ENCODE assay signal across 8 mouse cellular contexts in genomic region chr15:5184668-5185330, GRCm38 (mm10). TPM values are rescaled to one million over a fixed set of nuclear protein-coding genes. Genes with fewer than 3 reads are reported as not detected.
DNase-seq lines count a peak whose midpoint lies in the region; ATAC-seq and TF ChIP-seq lines count a peak whose summit lies in the region.

No protein-coding gene starts in this region.

- peak overlapping the region; percentile 97 for H3K4me3 ChIP-seq in thymus, adult 2 months (ENCODE audit: control insufficient read depth, insufficient read depth, low read length)
- peak overlapping the region; percentile 77 to 90 for H3K4me3 ChIP-seq in heart, embryonic 14.5 days (ENCODE audit: control insufficient read depth in 1 of 2, insufficient read depth in 1 of 2, low read depth in 1 of 2, low read length in 2 of 2)
- H3K4me3 ChIP-seq in liver, embryonic 14.5 days (ENCODE audit: insufficient read depth in 1 of 2, low read depth in 2 of 2, low read length in 2 of 2): peak overlapping the region; percentile 81 to 99

- no peaks in the 10 kb centered on the region for H3K27me3 ChIP-seq in thymus, adult 2 months (ENCODE audit: control insufficient read depth, insufficient read depth, low read length)
- H3K27me3 ChIP-seq in heart, embryonic 14.5 days (ENCODE audit: control insufficient read depth, insufficient read depth, low read length): no peaks in the 10 kb centered on the region
- H3K27me3 ChIP-seq in liver, embryonic 14.5 days (ENCODE audit: control insufficient read depth, insufficient read depth, low read length): no peaks in the 10 kb centered on the region

- no peak for TF ChIP-seq CTCF in thymus, adult 2 months (IDR thresholded peaks at IDR 0.05; ENCODE audit: borderline replicate concordance, control insufficient read depth, extremely low read depth, insufficient read depth, low read length, poor library complexity)
- TF ChIP-seq CTCF in liver, embryonic 14.5 days (IDR thresholded peaks at IDR 0.05; ENCODE audit: low read depth): no peak

- peak overlapping the region; percentile 89 for H3K4me2 ChIP-seq in heart, embryonic 14.5 days (ENCODE audit: low read length)
- peak overlapping the region; percentile 92 for H3K4me2 ChIP-seq in liver, embryonic 14.5 days (ENCODE audit: low read depth)

- no peak for ATAC-seq in heart, embryonic 14.5 days (ENCODE audit: insufficient number of reproducible peaks, insufficient read depth, low FRiP score, low read depth)
- ATAC-seq in liver, embryonic 14.5 days (ENCODE audit: insufficient read depth): peak; percentile 26; the same call in 1 of the 2 replicates

- H3K9me3 ChIP-seq in heart, embryonic 14.5 days (ENCODE audit: control insufficient read depth, low read length): no peaks in the 10 kb centered on the region
- no peaks in the 10 kb centered on the region for H3K9me3 ChIP-seq in liver, embryonic 14.5 days (ENCODE audit: control insufficient read depth, low read length)

- 39% methylated on average over 11 of the region's 11 CpGs for WGBS in thymus, adult 2 months
- 42% methylated on average over 11 of the region's 11 CpGs for WGBS in heart, embryonic 14.5 days
- WGBS in liver, embryonic 14.5 days (ENCODE audit: insufficient replicate concordance): 43% methylated on average over 11 of the region's 11 CpGs

- peak; percentile 32 for DNase-seq in embryo, embryonic 10.5 days (ENCODE audit: low spot score)
- DNase-seq in embryo, embryonic 10 days (ENCODE audit: low spot score): no peak
- DNase-seq in thymus, adult 2 months: peak; percentile 13
- DNase-seq in thymus, postnatal 10 days (ENCODE audit: low spot score in 2 of 2): no peak
- no peak for DNase-seq in liver, embryonic 14.5 days (ENCODE audit: low read depth in 3 of 3, low spot score in 3 of 3)
- DNase-seq in thymus, postnatal 14 days: peak; percentile 11
- DNase-seq in ovary, postnatal 36 days (ENCODE audit: low spot score): no peak

- H3K9ac ChIP-seq in heart, embryonic 14.5 days (ENCODE audit: low read length): peak overlapping the region; percentile 88
- peak overlapping the region; percentile 92 for H3K9ac ChIP-seq in liver, embryonic 14.5 days (replicated peaks)

- TF ChIP-seq POLR2A in thymus, adult 2 months (IDR thresholded peaks at IDR 0.05; ENCODE audit: control insufficient read depth, extremely low read depth, insufficient read depth, low read length, poor library complexity): no peak

- H3K4me1 ChIP-seq in thymus, adult 2 months (replicated peaks; ENCODE audit: control insufficient read depth, insufficient read depth, low read length): peaks cover 7% of the 10 kb centered on the region
- H3K4me1 ChIP-seq in heart, embryonic 14.5 days (ENCODE audit: control insufficient read depth in 2 of 2, insufficient read depth in 2 of 2, low read length in 2 of 2): peaks cover 0 to 13% of the 10 kb centered on the region in 2 experiments; a peak in 2 of 4 replicates
- H3K4me1 ChIP-seq in liver, embryonic 14.5 days (replicated peaks; ENCODE audit: control insufficient read depth in 2 of 2, insufficient read depth in 2 of 2, low read length in 1 of 2): peaks cover 11 to 14% of the 10 kb centered on the region in 2 experiments; a peak in 3 of 4 replicates

- TF ChIP-seq EP300 in liver, embryonic 14.5 days (IDR thresholded peaks at IDR 0.05; ENCODE audit: low read depth): no peak

- H3K27ac ChIP-seq in thymus, adult 2 months (ENCODE audit: control insufficient read depth, insufficient read depth, low read length): peak overlapping the region; percentile 48
- H3K27ac ChIP-seq in heart, embryonic 14.5 days (replicated peaks in 1 of 2; ENCODE audit: control insufficient read depth in 1 of 2, insufficient read depth in 1 of 2, low read depth in 2 of 2, low read length in 2 of 2): peak overlapping the region in 1 of 2 experiments; percentile 82; a peak in 2 of 4 replicates
- H3K27ac ChIP-seq in liver, embryonic 14.5 days: peak overlapping the region; percentile 61

- H3K36me3 ChIP-seq in thymus, adult 2 months (ENCODE audit: control insufficient read depth, insufficient read depth, low read length): no peaks in the 10 kb centered on the region
- H3K36me3 ChIP-seq in heart, embryonic 14.5 days (ENCODE audit: control insufficient read depth, insufficient read depth, low read length): peaks cover 14% of the 10 kb centered on the region
- H3K36me3 ChIP-seq in liver, embryonic 14.5 days (replicated peaks; ENCODE audit: control insufficient read depth, insufficient read depth, low read depth): no peaks in the 10 kb centered on the region

RNA-seq across cellular contexts. Expression of gene Ttc33, which starts 0.5 kb away (rescaled TPM):
- 3.8 and 4.9 TPM in 2 replicates for polyA plus RNA-seq in thymus, adult 2 months (2012; rRNA removed)
- 36.8 and 39.7 TPM in 2 replicates for polyA plus RNA-seq in heart, embryonic 14.5 days (2014; fragmentation: Nextera tagmentation; extraction: Ambion mirVana)
- 3.1 and 6.6 TPM in 2 replicates for polyA plus RNA-seq in liver, embryonic 14.5 days (2012; rRNA removed)
- 13.6 and 13.9 TPM in 2 replicates for polyA plus RNA-seq in liver, embryonic 14.5 days (2014; fragmentation: Nextera tagmentation; extraction: Ambion mirVana)

RNA-seq across cellular contexts. Expression of gene Prkaa1, which starts 41.1 kb away (rescaled TPM):
- polyA plus RNA-seq in thymus, adult 2 months (2012; rRNA removed): 3.9 and 4.7 TPM in 2 replicates
- polyA plus RNA-seq in heart, embryonic 14.5 days (2014; fragmentation: Nextera tagmentation; extraction: Ambion mirVana): 20.9 and 21.3 TPM in 2 replicates
- 6.6 and 8.6 TPM in 2 replicates for polyA plus RNA-seq in liver, embryonic 14.5 days (2012; rRNA removed)
- polyA plus RNA-seq in liver, embryonic 14.5 days (2014; fragmentation: Nextera tagmentation; extraction: Ambion mirVana): 15.7 and 16.6 TPM in 2 replicates

RNA-seq across cellular contexts. Expression of gene Ptger4, which starts 59.2 kb away (rescaled TPM):
- polyA plus RNA-seq in thymus, adult 2 months (2012; rRNA removed): 61.0 and 63.0 TPM in 2 replicates
- polyA plus RNA-seq in heart, embryonic 14.5 days (2014; fragmentation: Nextera tagmentation; extraction: Ambion mirVana): 3.3 and 4.1 TPM in 2 replicates
- polyA plus RNA-seq in liver, embryonic 14.5 days (2012; rRNA removed): 1.3 TPM in 2 replicates
- 1.5 and 1.9 TPM in 2 replicates for polyA plus RNA-seq in liver, embryonic 14.5 days (2014; fragmentation: Nextera tagmentation; extraction: Ambion mirVana)

Comparison
In these comparisons a context has a peak if more than half of its experiments do, and no peak if none do; other contexts are left out.
1. DNase-seq: peak in embryo, embryonic 10.5 days (single experiment), thymus, adult 2 months (single experiment) and thymus, postnatal 14 days (single experiment); none in embryo, embryonic 10 days (single experiment), thymus, postnatal 10 days (0 of 2), liver, embryonic 14.5 days (0 of 3) and ovary, postnatal 36 days (single experiment).
2. RNA of gene Ptger4, which starts 59.2 kb away (polyA plus RNA-seq): 61.0 to 63.0 TPM in thymus, adult 2 months; 3.3 to 4.1 TPM in heart, embryonic 14.5 days and 1.3 to 1.9 TPM in liver, embryonic 14.5 days; every median in the first group is over 10 times any median in the second.
3. Peak in every context shown above with its lines, with median percentiles within 50 percentile points of each other: H3K4me3 ChIP-seq.